Mouse (Mus musculus) liver, embryonic 16.5 days (tissue): Measurements from ENCODE around the gene P2rx6. TPM values are rescaled to one million over a fixed set of nuclear protein-coding genes. Genes with fewer than 3 reads are reported as not detected.
A peak's percentile ranks its signal among the peaks of the same experiment; 100 is the strongest.

Experiments used
- ATAC-seq: fragments of 200-750 bp; cut with Nextera tagmentation; 2 replicates; pipeline ENCODE4 v1.8.0; 2017; ENCODE audit warnings: low read depth, mild to moderate bottlenecking, moderate number of reproducible peaks, moderate library complexity
- H3K27ac ChIP-seq: fragments of 300-500 bp; sonication (generic); 2 replicates; pipeline ENCODE4 v1.5.1; 2014; ENCODE audit warnings: mild to moderate bottlenecking, low read length
- H3K27me3 ChIP-seq: fragments of 300-500 bp; sonication (generic); 2 replicates; pipeline ENCODE4 v1.6.1; 2014; ENCODE audit warnings: low read depth, low read length, mixed read lengths; ENCODE audit not compliant: control insufficient read depth, insufficient read depth
- H3K36me3 ChIP-seq: fragments of 300-500 bp; sonication (generic); 2 replicates; pipeline ENCODE4 v1.6.1; 2014; ENCODE audit warnings: mild to moderate bottlenecking; ENCODE audit not compliant: control insufficient read depth, insufficient read depth
- H3K4me1 ChIP-seq: fragments of 300-500 bp; sonication (generic); 2 replicates; pipeline ENCODE4 v1.6.1; 2014; ENCODE audit warnings: low read depth, low read length, mixed read lengths; ENCODE audit not compliant: control insufficient read depth
- H3K4me2 ChIP-seq: fragments of 300-500 bp; sonication (generic); 2 replicates; pipeline ENCODE4 v1.6.1; 2014; ENCODE audit warnings: low read depth, low read length, mixed read lengths
- H3K4me3 ChIP-seq: fragments of 300-500 bp; sonication (generic); 2 replicates; pipeline ENCODE4 v1.5.1; 2014; ENCODE audit warnings: low read depth, mild to moderate bottlenecking, low read length
- H3K9ac ChIP-seq: fragments of 300-500 bp; sonication (generic); 2 replicates; pipeline ENCODE4 v1.6.1; 2014; ENCODE audit warnings: low read depth, low read length
- H3K9me3 ChIP-seq: fragments of 300-500 bp; sonication (generic); replicated peaks from 2 replicates; pipeline ENCODE4 v1.6.1; 2016; ENCODE audit warnings: low read length; ENCODE audit not compliant: control insufficient read depth
- WGBS: fragments of 180-500 bp; shearing (Covaris S2); extraction: QIAGEN DNeasy Blood & Tissue Kit; methylation state at CpG from one replicate; pipeline ENCODE4 v1.1.7; 2014; ENCODE audit not compliant: insufficient replicate concordance; 5-methylcytosine and 5-hydroxymethylcytosine counted together
- polyA plus RNA-seq: library from polyadenylated mRNA; unstranded; fragments of >200 nt; fragmentation: Nextera tagmentation; extraction: Ambion mirVana; gene quantifications from 2 replicates; pipeline ENCODE4 v1.2.1, GENCODE M21; 2015

Gene P2rx6
- polyA plus RNA-seq, 1 experiment from 2014 or later: 0.09 TPM

- H3K27me3 ChIP-seq: peaks cover 9% of the 10 kb centered on the region
- peaks cover 32% of the 10 kb centered on the region for H3K4me1 ChIP-seq
- no peak for ATAC-seq
- H3K9ac ChIP-seq: no peak overlapping the region
- H3K27ac ChIP-seq: no peak overlapping the region
- H3K4me2 ChIP-seq: 0 out of 2 replicates have a peak overlapping the region, but pooled peaks have one; percentile 31
- no peaks in the 10 kb centered on the region for H3K36me3 ChIP-seq
- H3K4me3 ChIP-seq: no peak overlapping the region
- no peaks in the 10 kb centered on the region for H3K9me3 ChIP-seq
- WGBS: 3% methylated on average over 5 of the region's 5 CpGs
These were observed 3.7 kb upstream of the P2rx6 start for GRCm38 (mm10) chr16:17557947-17558480.

GRCm38 (mm10) chr16:17558811-17559210 lies 2.9 kb upstream of the P2rx6 start:
- 0% methylated on average over 5 of the region's 5 CpGs for WGBS
- H3K4me3 ChIP-seq: no peak overlapping the region; the same call in 1 of the 2 replicates
- H3K36me3 ChIP-seq: no peaks in the 10 kb centered on the region
- no peaks in the 10 kb centered on the region for H3K9me3 ChIP-seq
- H3K4me2 ChIP-seq: peak overlapping the region; percentile 31
- no peak overlapping the region for H3K9ac ChIP-seq
- no peak overlapping the region for H3K27ac ChIP-seq
- no peak for ATAC-seq
- peaks cover 29% of the 10 kb centered on the region for H3K4me1 ChIP-seq
- peaks cover 9% of the 10 kb centered on the region for H3K27me3 ChIP-seq

- no peak overlapping the region for H3K4me3 ChIP-seq
- ATAC-seq: no peak
- H3K4me2 ChIP-seq: no peak overlapping the region
- peaks cover 22% of the 10 kb centered on the region for H3K4me1 ChIP-seq
- H3K36me3 ChIP-seq: no peaks in the 10 kb centered on the region
- no peak overlapping the region for H3K27ac ChIP-seq
- H3K9ac ChIP-seq: no peak overlapping the region
- peaks cover 9% of the 10 kb centered on the region for H3K27me3 ChIP-seq
- 57% methylated on average over 9 of the region's 9 CpGs for WGBS
- no peaks in the 10 kb centered on the region for H3K9me3 ChIP-seq
These were observed 2.2 kb upstream of the P2rx6 start for GRCm38 (mm10) chr16:17559396-17560027.

- H3K9me3 ChIP-seq: no peaks in the 10 kb centered on the region
- peaks cover 9% of the 10 kb centered on the region for H3K4me1 ChIP-seq
- peak within 1 kb of the TSS; percentile 36 for H3K4me2 ChIP-seq
- no peak for ATAC-seq
- no peak within 1 kb of the TSS for H3K9ac ChIP-seq
- no peaks in the 10 kb centered on the region for H3K36me3 ChIP-seq
- H3K4me3 ChIP-seq: peak within 1 kb of the TSS; percentile 18; the same call in 1 of the 2 replicates
- no peak within 1 kb of the TSS for H3K27ac ChIP-seq
- 9% methylated on average over 22 of the region's 22 CpGs for WGBS
- peaks cover 9% of the 10 kb centered on the region for H3K27me3 ChIP-seq
These were observed 446 bp upstream of the P2rx6 start, which contains the start of gene Lrrc74b for GRCm38 (mm10) chr16:17561128-17561750. Gene Lrrc74b, minus strand, starts transcription at chr16:17561247.

GRCm38 (mm10) chr16:17563580-17563979 lies 1.9 kb downstream of the P2rx6 start:
- Histone ChIP-seq H3K4me3 (no peak overlapping the region), H3K27ac (no peak overlapping the region), H3K9me3 (no peaks in the 10 kb centered on the region), H3K4me2 (no peak overlapping the region), H3K4me1 (peaks cover 4% of the 10 kb centered on the region), H3K36me3 (no peaks in the 10 kb centered on the region), H3K27me3 (peaks cover 9% of the 10 kb centered on the region), H3K9ac (no peak overlapping the region)
- no peak for ATAC-seq
- 46% methylated on average over 1 of the region's 1 CpGs for WGBS

GRCm38 (mm10) chr16:17564221-17564620 lies 2.5 kb downstream of the P2rx6 start:
- Histone ChIP-seq H3K4me1 (no peaks in the 10 kb centered on the region; the same call in none of the 2 replicates), H3K9me3 (no peaks in the 10 kb centered on the region), H3K4me3 (no peak overlapping the region), H3K9ac (no peak overlapping the region), H3K36me3 (no peaks in the 10 kb centered on the region), H3K27ac (no peak overlapping the region), H3K4me2 (no peak overlapping the region), H3K27me3 (peaks cover 9% of the 10 kb centered on the region)
- ATAC-seq: no peak
- 43% methylated on average over 2 of the region's 2 CpGs for WGBS

GRCm38 (mm10) chr16:17564771-17565170 lies 3.1 kb downstream of the P2rx6 start:
- WGBS: 35% methylated on average over 3 of the region's 3 CpGs
- Histone ChIP-seq H3K4me3 (no peak overlapping the region), H3K27me3 (peaks cover 9% of the 10 kb centered on the region), H3K27ac (no peak overlapping the region), H3K36me3 (no peaks in the 10 kb centered on the region), H3K4me2 (no peak overlapping the region), H3K4me1 (no peaks in the 10 kb centered on the region; the same call in 1 of the 2 replicates), H3K9me3 (no peaks in the 10 kb centered on the region), H3K9ac (no peak overlapping the region)
- no peak for ATAC-seq

GRCm38 (mm10) chr16:17566186-17566585 lies 4.5 kb downstream of the P2rx6 start:
- Histone ChIP-seq H3K4me3 (no peak overlapping the region), H3K9me3 (no peaks in the 10 kb centered on the region), H3K4me1 (no peaks in the 10 kb centered on the region; the same call in 1 of the 2 replicates), H3K4me2 (no peak overlapping the region), H3K27me3 (peaks cover 5% of the 10 kb centered on the region), H3K36me3 (no peaks in the 10 kb centered on the region), H3K9ac (no peak overlapping the region), H3K27ac (no peak overlapping the region)
- ATAC-seq: no peak
- WGBS: 31% methylated on average over 4 of the region's 4 CpGs
